Mouse (Mus musculus): ENCODE data around the gene Cript.
"Not testable (repeated sequence)": the region's sequence is repeated elsewhere in the genome, so short reads cannot be mapped to it uniquely, and the experiment has no call there.

Cript gene

DNA sequence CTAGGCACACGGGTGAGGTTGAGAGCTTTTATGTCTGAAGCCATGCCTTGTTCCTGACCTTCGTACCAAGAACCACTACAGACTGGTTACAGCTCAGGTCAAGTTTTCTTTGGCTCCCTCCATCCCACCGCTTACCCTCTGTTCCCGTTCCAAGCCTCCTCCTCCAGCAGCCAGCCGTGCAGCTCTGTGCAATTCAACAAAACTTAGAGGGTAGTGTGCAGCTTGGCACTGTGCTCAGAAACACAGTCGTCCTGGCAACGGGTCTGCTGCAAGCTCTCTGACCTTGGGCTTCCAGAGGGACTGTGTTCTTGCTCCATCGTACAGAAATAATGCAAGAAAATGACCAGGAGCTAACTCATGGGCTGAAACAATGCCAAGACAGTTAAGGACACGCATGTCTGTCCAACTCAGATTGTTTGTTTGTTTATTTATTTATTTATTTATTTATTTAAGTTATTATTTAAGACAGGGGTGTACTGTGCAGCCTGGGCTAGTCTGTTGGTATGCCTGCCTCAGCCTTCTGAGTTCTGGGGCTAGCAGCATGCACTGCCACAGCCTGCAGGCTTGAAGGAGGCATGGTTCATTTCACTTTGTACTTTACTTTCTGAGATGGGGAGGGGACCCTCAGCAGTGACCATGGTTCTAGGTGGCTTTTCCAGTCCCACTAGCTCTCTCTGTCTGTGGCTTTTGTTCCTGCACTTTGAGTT lies 25.3 kb downstream of the Cript start:
- DNase-seq: peak; percentile 65

DNA sequence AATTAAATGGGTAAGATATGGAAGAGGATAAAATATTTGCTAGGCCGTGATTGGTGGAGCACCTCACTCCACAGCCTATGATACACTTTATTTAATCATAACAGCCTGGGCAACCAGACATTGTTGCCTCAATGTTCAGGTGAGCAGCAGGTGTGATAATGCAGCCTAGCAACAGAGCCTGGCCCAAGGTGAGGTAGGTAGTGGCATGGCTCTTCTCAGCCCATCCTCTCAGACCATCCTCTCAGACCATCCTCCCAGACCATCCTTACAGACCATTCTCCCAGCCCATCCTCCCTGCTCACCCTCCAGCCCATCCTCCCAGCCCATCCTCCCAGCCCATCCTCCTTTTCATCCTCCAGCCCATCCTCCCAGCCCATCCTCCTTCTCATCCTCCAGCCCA lies 26.3 kb downstream of the Cript start:
- DNase-seq: no peak

DNA sequence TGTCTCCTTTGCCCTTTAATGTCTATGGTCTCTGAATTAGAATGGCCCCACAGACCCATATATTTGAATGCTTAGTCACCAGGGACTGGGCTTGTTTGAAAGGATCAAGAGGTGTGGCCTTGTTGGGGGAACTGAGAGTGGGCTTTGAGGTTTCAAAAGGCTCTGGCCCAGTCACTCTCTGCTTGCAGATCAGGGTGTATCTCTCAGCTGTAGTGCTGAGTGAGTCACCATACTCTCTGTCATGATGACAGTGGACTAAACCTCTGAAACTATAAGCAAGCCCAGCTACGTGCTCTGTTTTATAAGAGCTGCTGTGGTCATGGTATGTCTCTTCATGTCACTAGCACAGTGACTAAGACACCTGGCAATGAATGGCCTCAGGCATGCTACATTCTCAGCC lies 27.1 kb downstream of the Cript start:
- DNase-seq: no peak

DNA sequence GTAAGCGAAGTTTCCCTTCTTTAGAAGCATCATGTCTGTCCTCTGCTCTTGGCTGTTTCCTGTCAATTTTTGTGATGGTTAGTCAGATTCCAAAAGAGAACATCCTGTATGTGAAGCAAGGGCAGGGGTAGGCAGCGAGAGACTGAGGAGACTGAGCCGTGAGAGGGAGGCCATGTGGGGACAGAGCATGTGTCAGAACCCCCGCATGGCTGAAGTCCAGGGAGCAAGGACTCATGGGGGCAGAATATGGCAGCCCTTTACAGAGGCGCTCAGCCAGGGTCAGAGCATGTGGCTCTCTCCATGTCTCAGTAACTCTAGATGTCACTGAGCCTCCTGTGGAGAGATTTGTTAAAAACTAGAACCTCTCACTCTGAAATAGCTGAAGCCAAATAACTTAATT lies 28.6 kb downstream of the Cript start:
- no peak for DNase-seq

DNA sequence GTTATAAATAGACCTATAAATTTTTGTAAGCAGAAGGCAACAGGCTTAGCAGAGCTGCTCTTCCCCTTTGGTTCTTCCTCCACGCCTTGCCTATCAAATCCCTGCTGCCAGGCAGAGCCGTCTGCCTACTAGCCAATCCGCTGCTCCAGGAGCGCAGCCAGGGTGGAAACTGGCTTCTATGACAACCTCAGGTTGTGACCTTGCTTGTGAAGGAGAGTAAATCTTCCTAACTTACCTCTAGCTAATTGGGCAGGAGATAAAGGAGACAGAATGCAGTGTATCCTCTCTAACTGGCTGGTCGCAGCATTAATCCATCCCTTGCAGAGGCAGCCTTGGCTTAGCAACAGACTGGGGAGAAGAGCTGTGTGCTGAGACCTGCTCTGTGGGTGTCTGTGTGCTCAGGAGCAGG lies 29.7 kb downstream of the Cript start:
- DNase-seq: peak; percentile 79

DNA sequence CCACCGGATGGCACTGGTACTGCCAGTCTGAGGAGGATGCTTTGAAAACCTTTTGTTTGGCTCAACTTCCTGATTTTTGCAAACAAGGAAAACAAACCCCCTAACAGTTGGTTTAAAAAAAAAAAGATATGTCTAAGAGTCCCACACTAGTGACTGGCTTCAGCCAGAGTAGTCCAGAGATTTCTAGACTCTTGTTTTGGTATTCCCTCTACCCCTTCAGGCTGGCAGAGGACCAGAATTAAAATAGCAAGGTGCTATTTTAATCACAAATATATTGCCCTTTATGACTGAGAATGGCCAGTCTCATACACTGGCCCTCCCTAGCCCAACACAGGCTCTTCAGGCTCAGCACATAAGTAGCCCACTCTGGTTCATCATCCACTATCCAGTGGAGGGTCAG lies 30.3 kb downstream of the Cript start:
- no peak for DNase-seq

DNA sequence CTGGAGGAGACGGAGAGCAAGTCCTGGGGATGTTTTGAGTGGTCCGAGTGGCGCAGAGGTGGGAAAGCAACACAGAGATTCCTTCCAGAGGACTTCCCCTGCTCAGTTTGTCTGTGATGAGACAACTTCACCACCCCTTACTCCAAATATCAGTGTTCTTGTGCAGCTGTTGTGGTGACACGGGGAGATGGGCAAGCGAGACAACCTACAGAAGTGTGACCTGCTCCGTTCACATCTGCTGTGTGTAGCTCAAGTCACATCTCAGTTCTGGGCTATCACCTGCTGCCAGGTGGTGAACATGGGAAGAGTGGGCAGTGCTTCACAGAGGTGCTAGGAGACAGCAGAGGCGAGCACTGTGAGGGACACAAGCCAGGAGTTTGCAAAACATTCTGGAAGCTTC lies 31.4 kb downstream of the Cript start:
- no peak for DNase-seq

DNA sequence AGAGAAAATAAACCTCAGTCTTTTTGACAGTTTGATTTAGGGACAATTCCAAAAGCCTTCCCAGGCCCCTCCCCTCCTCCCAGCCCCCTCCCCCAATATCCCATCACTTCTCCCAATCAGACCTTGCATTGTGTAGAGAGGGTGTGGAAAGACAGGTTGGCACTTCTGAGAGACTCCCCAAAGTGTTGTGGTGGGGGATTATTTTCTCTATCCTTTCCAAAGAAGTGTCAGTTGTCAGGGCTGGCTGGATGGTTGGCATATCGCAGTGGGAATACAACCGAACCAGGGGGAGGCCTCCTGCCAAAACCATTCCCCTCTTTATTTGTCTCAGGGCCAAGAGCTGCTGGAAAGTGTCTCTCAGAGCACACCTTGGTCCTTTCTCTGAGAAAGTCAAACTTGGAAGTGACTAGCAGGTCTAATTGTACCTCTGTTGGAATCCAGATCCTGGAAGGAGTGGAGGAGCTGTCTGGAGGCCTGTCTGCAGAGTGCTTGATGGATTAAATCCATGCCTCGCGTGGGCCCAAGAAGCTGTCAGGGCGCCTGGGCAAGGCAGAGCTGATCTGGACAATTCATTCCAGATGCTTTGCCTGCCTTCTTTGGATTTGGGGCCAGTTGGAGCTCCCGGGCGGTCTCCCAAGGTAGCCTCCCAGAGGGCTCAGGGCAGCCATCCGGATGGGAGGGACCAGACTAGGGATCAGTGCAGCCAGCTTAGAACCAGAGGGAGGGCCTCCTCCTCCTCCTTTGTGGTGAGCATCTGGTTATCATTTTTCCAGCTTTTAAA lies 32.3 kb downstream of the Cript start:
- no peak for DNase-seq

DNA sequence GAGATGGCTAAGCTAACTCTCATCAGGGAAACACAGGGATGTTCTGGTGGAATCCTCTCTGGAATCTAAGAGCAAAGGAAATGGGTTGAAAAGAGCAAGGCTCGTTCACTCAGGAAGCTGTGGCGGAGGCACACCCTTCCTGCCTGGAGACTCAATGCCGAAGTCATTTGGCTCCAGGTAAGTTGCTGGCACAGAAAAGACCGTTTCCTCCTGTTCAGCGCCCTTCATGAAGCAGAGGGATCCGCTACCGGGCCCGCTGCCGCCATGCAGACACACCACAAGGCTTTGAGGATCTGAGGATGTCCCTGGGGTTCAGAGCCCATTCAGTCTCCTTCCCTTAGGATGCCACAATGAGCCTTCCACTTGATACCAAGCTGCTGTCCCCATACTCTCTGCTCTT lies 37.3 kb downstream of the Cript start:
- peak; percentile 58 for DNase-seq

DNA sequence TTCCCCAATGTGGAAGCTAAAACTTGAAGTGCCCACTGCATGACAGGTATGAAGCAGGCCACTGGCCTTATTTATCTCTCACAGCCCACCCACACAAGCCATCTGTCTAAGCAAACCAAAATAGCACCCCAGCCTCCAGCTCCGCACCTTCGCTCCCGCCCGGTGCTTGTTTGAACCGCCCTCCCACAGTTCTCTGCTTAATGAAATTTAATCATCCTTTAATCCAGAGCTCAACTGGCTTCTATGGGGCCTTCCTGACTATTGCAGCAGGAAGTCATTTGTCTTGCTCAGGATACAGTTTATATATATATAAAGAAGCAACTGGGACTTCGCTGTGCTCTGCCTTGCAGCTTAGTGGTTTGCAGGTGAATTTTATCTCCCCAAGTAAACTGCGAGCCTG lies 38.1 kb downstream of the Cript start:
- DNase-seq: peak; percentile 16

DNA sequence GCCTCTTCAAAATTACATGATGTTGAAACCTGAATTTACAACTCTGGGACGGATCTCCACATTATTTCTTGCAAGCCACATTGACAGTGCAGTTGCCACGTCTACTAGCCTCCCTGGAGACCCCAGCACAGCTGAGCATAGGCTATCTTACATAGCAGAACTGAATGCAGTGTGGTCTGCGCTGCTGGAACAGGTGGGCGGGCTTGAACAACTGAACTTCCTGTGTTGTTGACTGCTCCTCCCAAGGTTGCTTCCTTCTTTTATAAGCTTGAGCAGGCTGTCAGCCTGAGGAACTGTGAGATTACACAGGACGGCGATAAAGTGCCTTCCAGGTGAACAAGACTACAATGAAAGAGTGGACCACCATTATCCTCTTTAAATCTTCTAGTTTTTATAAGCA lies 38.6 kb downstream of the Cript start:
- peak; percentile 16 for DNase-seq

DNA sequence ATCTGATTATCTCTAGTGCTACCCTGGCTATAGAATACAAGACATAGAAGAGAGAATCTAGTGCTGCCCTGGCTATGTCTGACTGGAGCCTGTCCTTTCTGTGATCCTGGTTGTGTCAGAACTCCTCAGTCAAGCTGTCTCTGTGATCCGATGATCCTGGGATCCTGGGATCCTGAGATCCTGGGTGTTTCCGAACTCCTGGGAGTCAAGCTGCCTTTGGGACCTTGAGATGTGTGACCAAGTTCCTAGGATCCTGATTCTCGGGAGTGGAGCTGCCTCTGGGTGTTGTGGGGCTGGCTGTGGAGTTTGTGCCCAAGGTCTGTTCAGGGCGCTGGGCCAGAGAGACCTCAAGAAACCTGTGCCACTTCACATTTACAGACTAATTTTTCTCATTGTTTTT lies 43.6 kb downstream of the Cript start:
- DNase-seq: no peak

DNA sequence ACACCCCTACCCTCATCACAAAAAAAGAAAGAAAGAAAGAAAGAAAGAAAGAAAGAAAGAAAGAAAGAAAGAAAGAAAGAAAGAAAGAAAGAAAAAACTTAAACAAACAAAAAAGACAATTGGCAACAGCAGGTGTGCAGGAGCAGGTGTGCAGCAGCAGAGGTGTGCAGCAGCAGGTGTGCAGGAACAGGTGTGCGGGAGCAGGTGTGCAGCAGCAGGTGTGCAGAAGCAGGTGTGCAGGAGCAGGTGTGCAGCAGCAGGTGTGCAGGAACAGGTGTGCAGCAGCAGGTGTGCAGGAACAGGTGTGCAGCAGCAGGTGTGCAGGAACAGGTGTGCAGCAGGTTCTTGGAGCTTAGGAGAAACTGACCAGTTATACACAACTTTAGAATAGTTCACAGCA lies 46.8 kb downstream of the Cript start:
- DNase-seq: not testable (repeated sequence)

DNA sequence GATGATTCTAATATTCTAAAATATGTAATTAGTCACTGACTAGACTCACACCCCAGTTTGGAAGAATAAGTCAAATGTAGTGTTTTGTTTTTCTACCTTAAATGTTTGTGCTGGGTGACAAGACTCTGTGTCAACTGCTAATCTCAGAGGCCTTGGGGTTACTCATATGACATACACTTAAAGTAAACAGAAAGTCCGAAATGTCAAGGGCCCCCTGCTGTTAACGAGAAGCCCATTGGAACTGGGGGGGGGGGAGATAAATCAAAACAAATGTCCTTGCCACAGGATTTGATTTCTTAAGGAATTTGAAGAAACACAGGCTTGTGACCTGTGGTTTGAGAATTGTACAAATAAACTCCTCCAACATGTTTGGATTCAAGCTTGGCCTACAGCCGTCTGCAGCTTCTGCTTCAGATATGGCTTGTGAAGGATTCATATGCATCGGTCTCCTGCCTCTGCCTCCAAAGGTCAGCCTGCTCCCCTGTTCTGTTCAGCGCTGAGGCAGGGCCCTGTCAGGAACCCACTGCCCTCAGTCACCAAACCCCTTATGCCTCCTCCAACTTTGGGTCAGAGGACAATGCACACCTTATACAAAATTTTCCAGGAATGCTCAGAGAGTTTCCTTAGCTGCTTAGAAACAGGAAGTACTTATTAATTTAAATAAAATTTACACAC lies 47.6 kb downstream of the Cript start:
- DNase-seq: no peak

DNA sequence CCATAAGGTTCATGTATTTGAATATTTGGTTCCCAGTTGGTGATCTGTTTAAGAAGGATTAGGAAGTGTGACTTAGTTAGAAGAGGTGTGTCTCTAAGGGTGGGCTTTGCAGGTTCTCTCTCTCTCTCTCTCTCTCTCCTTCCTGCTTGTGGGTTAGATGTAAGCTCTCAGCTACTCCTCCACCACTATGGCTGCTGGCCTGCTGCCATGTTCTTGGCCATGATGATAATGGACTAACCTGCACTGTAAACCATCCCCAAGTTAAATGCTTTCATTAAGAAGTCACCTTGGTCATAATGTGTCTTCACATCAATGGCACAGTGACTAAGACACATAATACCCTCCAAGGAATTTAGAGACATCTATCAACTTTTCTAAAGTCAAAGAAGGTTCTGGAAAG lies 48.1 kb downstream of the Cript start:
- no peak for DNase-seq

DNA sequence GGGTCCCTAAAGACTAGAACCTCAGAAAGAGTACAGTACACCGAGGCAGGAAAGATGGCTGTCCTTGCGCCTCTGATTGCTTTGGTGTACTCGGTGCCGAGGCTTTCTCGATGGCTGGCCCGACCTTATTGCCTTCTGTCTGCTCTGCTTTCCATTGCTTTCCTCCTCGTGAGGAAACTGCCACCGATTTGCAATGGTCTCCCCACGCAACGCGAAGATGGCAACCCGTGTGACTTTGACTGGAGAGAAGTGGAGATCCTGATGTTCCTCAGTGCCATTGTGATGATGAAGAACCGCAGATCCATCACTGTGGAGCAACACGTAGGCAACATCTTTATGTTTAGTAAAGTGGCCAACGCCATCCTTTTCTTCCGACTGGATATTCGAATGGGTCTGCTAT lies 52.9 kb downstream of the Cript start:
- DNase-seq: not testable (repeated sequence)

DNA sequence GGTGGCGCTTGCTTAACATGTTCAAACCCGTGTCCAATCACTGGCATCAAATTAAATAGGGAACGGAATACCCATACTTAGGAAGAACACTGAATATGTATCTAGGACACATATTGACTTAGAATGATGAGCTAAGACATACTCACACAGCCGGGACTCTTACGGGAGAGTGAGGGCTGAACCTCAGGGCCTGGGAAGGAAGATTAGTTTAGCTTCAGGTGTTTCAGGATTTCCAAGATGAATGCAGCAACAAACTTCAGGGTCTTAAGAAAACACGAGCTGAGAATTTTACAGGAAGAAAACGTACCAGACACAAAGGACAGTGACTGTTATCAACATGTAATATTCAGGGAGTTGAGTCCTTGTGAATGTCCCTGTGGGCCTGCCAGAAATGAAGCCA lies 55.4 kb downstream of the Cript start:
- no peak for DNase-seq

DNA sequence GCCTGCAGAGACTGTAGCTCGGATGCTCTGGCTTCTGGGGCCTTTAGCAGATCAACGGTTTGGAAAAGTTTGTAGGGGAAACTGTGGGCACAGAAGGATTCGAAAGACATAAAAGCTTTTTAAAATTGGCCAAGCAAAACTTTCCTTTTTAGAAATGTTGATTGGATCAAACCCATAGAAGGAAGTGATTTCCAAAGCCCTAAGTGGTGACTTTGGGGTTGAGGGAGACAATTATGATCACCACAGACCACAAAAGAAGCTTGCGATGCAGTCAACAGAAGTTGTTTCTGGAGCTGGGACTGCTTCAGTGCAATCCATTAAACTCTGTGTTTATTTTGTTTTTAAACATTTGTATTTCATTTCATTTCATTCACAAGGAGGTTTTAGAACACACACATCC lies 57.2 kb downstream of the Cript start:
- no peak for DNase-seq

DNA sequence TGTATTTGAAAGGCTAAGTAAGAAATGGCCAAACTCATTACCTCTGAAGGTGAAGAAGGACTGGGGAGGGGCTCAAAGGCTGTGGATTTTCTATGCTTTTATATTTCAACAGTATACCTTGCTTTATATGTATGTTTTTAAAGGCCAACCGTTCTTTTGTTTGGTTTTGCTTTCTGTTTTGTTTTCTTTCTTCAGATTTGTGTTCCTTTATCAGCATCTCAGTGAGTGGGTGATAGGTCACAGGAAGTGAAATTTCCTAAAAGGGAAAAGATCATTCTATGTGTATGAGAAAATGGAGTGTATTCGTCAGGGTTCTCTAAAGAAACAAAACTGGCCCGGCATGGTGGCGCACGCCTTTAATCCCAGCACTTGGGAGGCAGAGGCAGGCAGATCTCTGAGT lies 58.3 kb downstream of the Cript start:
- no peak for DNase-seq
